Mouse (Mus musculus) R1 (cell line): ENCODE data around the gene BC034090.

Source experiments
- DNase-seq: peaks from one replicate; pipeline ENCODE4 v3.0.0-alpha.2; 2018; ENCODE audit warnings: low read depth, low spot score

Gene BC034090

DNA sequence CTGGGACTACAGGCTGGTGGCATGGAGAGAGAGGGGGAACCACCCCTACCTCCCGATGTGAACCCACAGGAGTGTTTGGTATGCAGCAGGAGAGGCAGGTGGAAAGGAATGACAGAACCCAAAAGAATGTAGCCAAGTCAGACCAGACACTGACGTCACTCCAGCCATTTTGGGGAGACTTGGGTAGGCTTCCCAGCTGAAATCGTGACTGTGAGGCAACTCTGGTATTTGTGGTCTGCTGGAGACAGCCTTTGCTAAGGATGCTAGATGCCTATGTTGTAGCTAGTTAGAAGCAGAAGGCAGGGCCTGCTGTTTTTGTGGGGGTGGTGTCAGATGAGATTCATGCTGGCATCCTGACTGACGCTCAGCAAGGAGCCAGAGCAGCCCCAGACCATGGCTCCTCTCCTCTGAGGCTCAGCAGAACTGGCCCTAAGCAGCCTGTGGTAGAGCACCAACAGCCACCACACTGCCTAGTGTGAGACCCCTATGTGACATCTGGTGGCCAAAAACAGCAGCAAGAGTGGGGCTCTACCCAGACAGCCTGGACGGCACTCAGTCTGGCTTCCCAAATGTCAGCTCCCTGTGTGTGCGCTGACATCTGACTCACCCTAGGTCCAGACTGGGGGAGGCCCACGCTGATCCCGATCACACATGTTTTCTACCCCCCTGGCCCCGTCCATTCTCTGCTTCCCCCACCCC is 29.0 kb downstream of the BC034090 start:
- peak; percentile 17 for DNase-seq

DNA sequence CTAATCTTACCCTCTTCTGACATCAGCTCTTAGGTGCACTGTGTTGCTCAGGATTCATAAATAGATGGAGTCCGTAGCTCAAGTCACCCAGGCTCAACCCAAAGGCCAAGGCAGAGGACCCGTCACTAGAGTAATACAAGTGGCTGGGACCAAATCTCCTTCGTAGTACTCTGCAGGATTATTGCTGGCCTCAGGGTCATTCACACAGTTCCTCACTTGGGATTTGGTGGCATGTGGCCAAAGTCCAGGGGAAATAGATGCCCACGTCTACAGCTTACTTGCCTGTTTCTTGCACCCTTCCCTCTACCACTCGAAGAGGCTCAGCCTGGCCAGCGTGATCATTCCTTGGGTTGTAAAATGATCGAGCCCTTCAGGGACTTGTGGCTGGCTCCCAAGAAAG is 30.3 kb downstream of the BC034090 start:
- DNase-seq: no peak

- DNase-seq: no peak
Measured at GRCm38 (mm10) chr1:155212936-155213774, 31.1 kb downstream of the BC034090 start.

DNA sequence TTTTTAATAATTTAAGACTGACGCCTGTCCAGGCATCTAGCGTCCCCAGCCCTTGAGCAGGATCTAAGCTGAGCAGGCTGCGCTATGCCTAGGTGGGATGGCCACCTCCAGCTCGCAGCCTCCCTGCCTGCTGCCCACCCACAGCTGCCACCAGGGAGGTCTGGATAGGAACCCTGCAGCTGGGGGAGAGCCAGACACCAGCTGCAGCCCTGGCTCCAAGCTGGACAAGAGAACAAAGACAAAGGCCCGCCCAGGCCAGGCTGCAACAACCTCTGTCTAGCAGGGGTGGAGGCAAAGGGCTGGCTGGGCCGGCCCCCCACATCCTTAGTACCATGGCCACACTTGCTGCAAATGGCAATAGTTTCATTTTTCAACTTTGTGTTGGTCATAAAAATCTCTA is 31.8 kb downstream of the BC034090 start:
- DNase-seq: no peak

DNA sequence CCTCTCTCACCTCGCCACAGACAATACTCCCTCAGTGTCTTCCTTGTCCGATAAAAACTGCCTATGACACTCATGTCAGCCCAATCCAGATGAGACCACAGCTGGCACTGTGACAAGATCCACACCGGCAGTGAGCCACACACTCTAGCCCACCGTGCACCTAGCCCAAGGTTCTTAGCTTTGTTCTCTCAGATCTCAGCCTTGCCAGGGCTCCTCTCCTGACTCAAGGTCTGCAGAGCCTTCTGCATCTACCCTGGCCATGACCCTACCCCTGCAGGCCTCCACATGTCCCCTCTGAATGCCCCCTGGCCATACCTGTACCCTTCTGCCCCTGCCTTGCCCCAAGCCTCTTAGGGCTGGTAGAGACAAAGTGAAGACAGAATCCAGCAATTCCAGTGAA is 32.2 kb downstream of the BC034090 start:
- no peak for DNase-seq

DNA sequence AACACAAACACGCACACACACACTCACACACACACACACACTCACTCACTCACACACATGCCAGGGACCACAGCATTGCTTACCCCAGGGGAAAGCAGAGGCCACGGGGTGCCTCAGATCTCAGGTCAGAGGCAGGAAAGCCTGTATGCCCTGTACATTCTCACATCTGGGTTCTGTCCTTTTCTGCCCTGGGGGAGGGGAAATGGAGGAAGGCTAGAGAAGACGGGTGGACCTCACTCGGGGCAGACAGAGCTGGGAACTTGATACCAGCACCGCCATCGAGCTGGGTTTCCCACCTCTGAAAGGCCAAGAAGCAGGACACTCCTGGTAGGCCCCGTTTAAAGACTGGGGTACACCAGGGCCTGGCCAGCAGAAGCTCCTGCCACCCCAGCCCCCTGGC is 33.2 kb downstream of the BC034090 start:
- DNase-seq: no peak

DNA sequence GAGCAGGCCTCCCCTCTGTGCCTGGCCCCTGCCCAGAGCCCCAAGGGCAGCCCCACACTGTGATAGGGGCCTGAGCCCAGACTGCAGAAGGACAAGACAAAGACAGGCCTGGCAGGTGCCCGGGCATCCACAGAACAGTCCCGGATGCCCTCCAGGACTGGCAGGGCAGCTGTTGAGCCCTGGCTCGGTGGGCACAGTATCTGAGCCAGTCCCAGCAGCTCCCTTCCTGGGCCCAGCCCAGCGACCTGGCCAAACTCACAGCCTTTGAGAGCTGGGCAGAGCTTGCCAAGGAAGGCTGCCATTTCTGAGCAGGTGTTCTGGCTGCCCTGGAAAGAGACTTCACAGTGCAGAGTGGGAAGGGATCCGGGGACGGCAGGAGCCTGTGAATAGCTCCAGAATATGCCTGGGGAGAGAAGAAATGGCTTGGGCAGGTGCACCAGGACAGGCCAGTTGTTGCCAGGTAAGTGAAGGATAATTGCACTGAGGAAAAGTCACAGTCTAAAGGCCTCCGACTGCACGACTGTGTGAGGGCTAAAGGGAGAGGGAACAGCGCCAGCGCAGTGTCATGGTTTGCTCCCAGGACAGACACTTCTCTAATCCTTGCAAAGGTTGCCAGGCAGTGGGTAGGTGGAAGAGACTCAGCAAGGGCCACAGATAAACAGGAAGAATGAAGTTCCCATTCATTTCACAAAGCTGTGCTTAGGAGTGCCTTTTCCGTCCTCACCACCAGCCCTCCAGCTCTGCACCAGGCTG is 34.1 kb downstream of the BC034090 start:
- DNase-seq: no peak

DNA sequence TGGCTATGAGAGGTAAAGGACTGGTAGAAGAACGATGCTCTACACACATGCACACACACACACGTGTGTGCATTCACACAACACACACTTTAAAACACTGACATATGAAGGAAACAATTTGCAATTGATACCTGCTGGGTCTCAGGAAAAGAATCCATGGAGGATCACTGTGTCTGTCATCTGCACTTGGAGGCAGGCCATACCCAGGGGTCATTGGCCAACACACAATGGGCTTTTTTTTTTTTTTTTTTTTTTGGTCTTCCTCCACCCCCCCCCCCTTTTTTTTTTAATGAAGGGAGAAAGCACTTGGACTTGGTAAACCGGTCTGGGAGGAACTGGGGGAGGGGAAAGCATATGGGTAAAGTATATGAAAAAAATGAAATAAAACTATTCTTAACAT is 36.4 kb downstream of the BC034090 start:
- DNase-seq: no peak

GRCm38 (mm10) chr1:155205822-155206660 is 38.2 kb downstream of the BC034090 start:
- DNase-seq: no peak

DNA sequence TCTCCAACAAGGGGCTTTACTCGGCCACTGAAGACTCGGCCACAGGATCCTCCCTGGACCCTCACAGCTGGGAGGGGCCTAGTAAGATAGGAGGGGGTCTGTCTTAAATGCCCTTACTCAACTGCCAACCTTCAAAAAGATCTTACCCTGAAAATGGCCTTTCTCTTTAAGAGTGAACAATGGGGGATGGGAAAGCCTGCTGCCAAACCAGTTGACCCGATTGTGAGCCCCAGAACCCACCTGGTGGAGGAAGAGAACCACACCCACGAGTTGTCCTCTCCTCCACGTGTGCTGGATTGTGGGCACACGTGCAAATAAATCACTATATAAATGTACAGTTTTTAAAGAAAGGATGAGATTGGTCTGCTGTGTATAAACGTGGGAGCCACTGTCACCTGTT is 38.9 kb downstream of the BC034090 start:
- peak; percentile 16 for DNase-seq

DNA sequence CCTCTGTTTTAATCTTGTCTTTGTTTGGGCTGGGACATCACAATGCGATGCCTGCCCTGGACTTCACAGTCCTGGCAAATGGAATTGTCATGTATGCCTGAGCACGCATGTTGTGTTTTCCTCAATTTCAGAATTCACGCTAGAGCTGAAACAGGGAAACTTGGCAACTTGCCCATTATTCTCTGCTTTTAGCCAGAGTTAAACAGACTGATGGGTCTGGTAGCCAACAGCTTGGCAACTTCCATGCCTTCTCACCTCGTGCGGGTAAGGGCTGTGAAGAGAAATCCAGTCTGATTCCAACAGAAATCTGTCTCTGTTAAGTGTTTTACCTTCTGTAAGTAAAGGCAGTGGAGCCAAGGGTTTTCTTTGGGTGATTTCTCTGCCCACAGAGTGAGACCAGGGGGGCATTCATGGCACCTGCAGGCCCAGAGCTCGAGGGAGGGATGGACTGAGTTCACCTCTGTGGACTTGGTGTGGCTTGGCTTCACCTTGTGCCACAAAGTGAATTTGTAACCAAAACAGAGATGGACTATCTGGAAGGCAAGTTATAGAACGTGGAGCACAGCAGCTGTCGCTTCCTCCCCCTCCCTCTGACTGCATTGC is 39.6 kb downstream of the BC034090 start:
- DNase-seq: no peak

GRCm38 (mm10) chr1:155203954-155204353 is 40.3 kb downstream of the BC034090 start:
- DNase-seq: no peak

DNA sequence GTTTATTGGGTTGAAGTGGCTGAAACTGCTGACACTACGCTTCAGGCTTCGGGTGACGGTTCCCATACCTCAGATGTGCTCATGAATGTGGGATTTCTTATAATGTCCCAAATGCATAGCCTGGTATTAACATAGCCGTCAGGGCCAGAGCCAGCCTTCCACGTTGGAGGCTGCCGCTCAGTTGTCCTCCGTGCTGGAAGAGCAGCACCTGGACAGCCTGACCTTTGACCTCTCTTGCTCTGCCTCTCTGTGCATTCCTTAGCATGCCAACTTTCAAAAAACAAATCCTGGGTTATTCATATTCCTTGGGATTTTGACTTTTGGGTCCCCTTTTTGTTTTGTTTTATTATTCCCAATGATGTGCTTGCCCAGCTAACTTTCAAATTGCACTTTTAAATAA is 41.1 kb downstream of the BC034090 start:
- no peak for DNase-seq

- no peak for DNase-seq
Measured at GRCm38 (mm10) chr1:155202472-155202871, 41.8 kb downstream of the BC034090 start.

DNA sequence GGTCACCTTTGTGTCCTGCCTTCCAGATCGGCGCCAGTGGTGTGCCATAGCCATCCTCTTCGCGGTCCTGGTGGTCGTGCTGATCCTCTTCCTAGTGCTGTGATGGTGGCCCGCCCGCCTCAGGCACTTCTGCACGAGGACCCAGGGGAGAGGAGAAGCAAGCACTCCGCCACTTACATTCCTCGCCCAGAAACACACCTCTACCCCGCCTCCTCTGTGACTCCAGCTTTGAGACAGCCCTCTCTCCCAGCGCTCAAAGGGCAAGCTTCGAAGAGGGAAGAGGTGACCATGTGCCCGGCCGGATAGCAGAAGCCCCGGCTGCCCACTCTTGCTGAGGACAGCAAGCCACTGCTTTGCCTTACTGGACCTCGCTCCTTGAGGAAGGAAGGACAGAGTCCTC is 42.3 kb downstream of the BC034090 start:
- DNase-seq: no peak

- DNase-seq: no peak
Measured at GRCm38 (mm10) chr1:155201373-155201879, 42.8 kb downstream of the BC034090 start.

DNA sequence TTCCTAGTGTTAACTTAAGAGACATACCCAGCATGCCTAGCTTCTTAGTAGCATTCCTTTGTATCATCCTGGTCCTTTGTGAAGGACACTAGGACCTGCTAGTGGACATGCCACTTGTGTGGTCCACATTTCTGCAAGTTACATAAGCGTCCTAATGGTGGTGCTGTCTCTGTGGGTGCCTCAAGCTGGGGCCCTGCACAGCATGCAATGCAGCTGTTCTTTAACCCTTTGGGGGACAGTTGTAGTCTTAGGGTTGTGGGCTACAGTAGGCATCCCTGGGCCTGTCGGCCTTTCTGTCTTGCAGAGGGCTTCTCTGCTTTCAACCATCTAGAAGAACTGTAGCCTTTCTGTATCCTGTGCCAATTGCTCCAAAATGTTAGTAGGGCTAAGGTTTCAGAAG is 43.3 kb downstream of the BC034090 start:
- no peak for DNase-seq

GRCm38 (mm10) chr1:155199522-155199921 is 44.7 kb downstream of the BC034090 start:
- no peak for DNase-seq

DNA sequence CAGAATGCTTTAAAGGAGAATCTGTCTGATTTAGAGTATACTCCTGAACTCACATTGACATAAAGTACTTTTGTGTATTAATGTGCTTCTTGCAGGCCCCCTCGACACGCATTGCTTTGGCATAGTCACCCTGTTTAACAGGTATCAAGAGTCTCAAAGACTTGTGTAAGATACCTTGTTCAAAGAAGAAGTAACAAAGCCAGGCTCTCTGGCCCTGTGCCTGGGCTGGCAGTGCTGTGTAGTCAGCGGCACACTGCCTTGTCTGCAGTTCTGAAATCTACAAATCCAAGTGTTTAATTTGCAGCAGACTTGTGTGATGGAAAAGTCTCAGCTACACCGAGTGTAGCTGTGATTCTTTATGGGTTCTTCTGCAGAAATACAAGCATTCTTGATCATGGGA is 47.6 kb downstream of the BC034090 start:
- no peak for DNase-seq

GRCm38 (mm10) chr1:155192805-155193368 is 51.4 kb downstream of the BC034090 start:
- no peak for DNase-seq

DNA sequence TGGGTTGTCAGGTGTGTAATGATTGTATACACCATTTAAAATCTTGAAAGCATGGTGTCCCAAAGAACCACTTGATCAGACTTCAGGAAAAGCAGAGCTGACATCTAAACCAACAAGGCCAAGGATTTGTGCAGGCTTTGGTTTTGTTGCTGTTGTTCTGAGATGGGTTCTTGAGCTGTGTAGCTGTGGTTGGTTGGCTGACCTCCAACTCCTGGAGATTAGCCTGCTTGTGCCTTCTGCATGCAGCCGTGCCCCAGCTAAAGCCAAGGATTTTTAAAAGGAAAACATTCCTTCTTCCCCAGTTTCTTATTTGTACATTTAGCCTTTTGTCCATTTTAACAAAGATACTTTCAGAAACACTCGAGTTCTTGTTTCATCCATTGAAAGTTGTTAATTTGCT is 52.6 kb downstream of the BC034090 start:
- no peak for DNase-seq
